Mouse (Mus musculus) ES-Bruce4 (cell line): ENCODE measurements around the gene 1700014D04Rik. TPM values are rescaled to one million over a fixed set of nuclear protein-coding genes. Genes with fewer than 3 reads are reported as not detected.
"Not testable (repeated sequence)": the region's sequence is repeated elsewhere in the genome, so short reads cannot be mapped to it uniquely, and the experiment has no call there.

ENCODE experiments used
- H3K27ac ChIP-seq: 2 replicates; pipeline ENCODE4 v1.5.1; 2012; ENCODE audit warnings: low read length, inconsistent platforms; ENCODE audit not compliant: insufficient read depth
- H3K27me3 ChIP-seq: 2 replicates; pipeline ENCODE4 v1.6.1; 2012; ENCODE audit warnings: mild to moderate bottlenecking, low read length, inconsistent platforms; ENCODE audit not compliant: control insufficient read depth, poor library complexity, insufficient read depth, severe bottlenecking
- H3K36me3 ChIP-seq: 2 replicates; pipeline ENCODE4 v1.6.1; 2012; ENCODE audit warnings: inconsistent platforms, mild to moderate bottlenecking, low read length, moderate library complexity; ENCODE audit not compliant: control insufficient read depth, poor library complexity, insufficient read depth, severe bottlenecking
- H3K4me1 ChIP-seq: one replicate; pipeline ENCODE4 v1.8.1; 2011; ENCODE audit warnings: low read length; ENCODE audit not compliant: control insufficient read depth, insufficient read depth
- H3K4me3 ChIP-seq: 2 replicates; pipeline ENCODE4 v1.5.1; 2011; ENCODE audit warnings: low read depth, mild to moderate bottlenecking, low read length
- H3K9ac ChIP-seq: 2 replicates; pipeline ENCODE4 v1.6.1; 2012; ENCODE audit warnings: low read depth, mild to moderate bottlenecking, inconsistent platforms; ENCODE audit not compliant: poor library complexity, severe bottlenecking
- H3K9me3 ChIP-seq: replicated peaks from 2 replicates; pipeline ENCODE4 v1.6.1; 2012; ENCODE audit warnings: mild to moderate bottlenecking, low read length, inconsistent platforms; ENCODE audit not compliant: control insufficient read depth, poor library complexity, insufficient read depth, severe bottlenecking
- CTCF ChIP-seq: IDR thresholded peaks from one replicate; pipeline ENCODE4 v1.8.1; 2011; ENCODE audit warnings: low read depth, low read length
- EP300 ChIP-seq: IDR thresholded peaks from 2 replicates; pipeline ENCODE4 v1.6.1; 2011; ENCODE audit warnings: low read depth, low read length; ENCODE audit not compliant: insufficient read depth
- POLR2A ChIP-seq: IDR thresholded peaks from one replicate; pipeline ENCODE4 v1.8.1; 2011; ENCODE audit warnings: low read length; ENCODE audit not compliant: insufficient read depth
- polyA plus RNA-seq: library from polyadenylated mRNA; stranded (reverse); fragments of >200 nt; gene quantifications from 2 replicates; pipeline ENCODE4 v1.2.4, GENCODE M21; 2011; ENCODE audit warnings: low read depth; ENCODE audit not compliant: missing spikeins, insufficient read depth, insufficient read length

Gene 1700014D04Rik
- polyA plus RNA-seq, 1 experiment, result 0.61 TPM

DNA sequence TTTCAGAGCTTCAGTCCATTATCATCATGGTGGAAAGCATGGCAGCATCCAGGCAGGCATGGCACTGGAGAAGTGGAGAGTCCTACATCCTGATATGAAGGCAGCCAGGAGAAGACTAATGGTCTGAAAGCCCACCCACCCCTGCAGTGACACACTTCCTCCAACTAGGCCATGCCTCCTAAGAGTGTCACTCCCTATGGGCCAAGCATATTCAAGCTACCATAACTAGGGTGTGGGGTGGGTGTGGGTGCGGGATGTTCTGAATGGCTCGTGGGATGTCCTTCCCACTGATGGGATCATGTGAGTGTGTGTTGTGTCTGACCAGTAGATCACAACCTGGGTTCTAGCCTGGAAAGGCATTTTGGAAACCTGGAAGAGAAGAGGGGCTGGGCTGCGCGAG is 12.6 kb downstream of the 1700014D04Rik start:
- Histone ChIP-seq H3K27ac (no peak overlapping the region), H3K36me3 (no peaks in the 10 kb centered on the region), H3K27me3 (no peaks in the 10 kb centered on the region), H3K9me3 (no peaks in the 10 kb centered on the region), H3K9ac (no peak overlapping the region), H3K4me3 (no peak overlapping the region), H3K4me1 (peaks cover 4% of the 10 kb centered on the region)
- no peak for TF ChIP-seq CTCF
- no peak for TF ChIP-seq EP300
- TF ChIP-seq POLR2A, result no peak

DNA sequence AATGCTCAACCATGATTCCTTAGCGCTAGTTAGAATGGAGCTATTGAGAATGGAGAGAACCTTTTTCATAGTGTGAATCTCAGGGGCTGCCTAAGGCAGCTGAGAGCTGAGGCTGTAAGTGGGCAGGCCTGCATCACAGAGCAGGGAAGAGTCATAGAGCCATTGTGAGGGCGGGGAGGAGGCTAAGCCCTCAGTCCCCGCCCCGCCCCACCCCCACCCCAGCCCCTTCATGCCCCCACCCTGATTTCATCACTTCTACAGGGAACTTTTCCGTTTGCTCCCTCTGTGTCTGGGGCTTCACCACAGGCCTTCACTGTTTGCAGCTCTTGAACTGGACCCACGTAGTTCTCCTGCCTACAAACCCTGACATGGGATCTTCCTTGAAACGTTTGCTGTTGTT is 14.9 kb downstream of the 1700014D04Rik start, which contains the start of gene Spata31d1d:
TSS of gene Spata31d1d (minus strand) at position 101 of the 400 bp plus-strand sequence.
- Histone ChIP-seq H3K27me3 (no peaks in the 10 kb centered on the region), H3K4me1 (peaks cover 4% of the 10 kb centered on the region), H3K9me3 (no peaks in the 10 kb centered on the region), H3K4me3 (no peak within 1 kb of the TSS), H3K27ac (0 out of 2 replicates have a peak within 1 kb of the TSS, but pooled peaks have one; percentile 12), H3K9ac (no peak within 1 kb of the TSS), H3K36me3 (no peaks in the 10 kb centered on the region)
- TF ChIP-seq POLR2A (no peak), EP300 (no peak)

DNA sequence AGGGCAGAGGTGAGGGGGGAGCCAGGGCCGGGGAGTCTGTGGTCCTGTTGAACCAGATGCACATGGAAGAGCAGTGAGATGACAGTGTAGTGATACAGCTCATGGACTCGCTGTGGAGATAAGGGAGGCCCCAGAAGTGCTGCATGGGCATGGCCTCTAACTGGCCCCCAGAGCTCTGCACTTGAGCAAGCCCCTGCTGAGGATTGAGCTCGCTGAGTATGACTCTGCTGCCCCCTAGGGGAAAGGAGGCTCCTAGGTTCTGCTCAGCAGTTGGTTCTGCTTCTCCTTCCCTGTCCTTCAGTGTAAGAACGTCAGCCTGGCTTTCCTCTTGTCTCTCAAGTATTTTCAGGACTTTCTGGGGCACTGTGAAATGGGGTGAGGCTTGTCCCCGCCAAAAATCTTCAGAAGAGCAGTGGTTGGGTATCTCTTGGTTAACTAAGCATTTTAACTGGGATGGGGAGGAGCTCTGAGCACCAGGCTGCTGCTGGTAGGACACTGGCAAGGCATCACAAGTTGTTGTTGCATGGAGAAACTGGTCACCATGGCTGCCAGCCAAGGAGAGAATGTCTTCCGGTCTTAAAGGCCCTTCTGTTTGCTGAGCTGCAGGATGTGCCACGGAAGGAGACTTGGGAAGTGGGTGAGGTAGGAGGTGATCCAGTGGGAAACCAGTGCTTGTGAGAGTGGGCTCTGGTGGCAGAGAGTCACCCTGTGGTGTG is 18.0 kb downstream of the 1700014D04Rik start:
- Histone ChIP-seq H3K4me1 (peaks cover 3% of the 10 kb centered on the region), H3K4me3 (no peak overlapping the region), H3K27me3 (no peaks in the 10 kb centered on the region), H3K9me3 (no peaks in the 10 kb centered on the region), H3K36me3 (no peaks in the 10 kb centered on the region), H3K9ac (no peak overlapping the region), H3K27ac (no peak overlapping the region)
- no peak for TF ChIP-seq POLR2A
- TF ChIP-seq EP300, result no peak
- TF ChIP-seq CTCF, result peak; percentile 92

DNA sequence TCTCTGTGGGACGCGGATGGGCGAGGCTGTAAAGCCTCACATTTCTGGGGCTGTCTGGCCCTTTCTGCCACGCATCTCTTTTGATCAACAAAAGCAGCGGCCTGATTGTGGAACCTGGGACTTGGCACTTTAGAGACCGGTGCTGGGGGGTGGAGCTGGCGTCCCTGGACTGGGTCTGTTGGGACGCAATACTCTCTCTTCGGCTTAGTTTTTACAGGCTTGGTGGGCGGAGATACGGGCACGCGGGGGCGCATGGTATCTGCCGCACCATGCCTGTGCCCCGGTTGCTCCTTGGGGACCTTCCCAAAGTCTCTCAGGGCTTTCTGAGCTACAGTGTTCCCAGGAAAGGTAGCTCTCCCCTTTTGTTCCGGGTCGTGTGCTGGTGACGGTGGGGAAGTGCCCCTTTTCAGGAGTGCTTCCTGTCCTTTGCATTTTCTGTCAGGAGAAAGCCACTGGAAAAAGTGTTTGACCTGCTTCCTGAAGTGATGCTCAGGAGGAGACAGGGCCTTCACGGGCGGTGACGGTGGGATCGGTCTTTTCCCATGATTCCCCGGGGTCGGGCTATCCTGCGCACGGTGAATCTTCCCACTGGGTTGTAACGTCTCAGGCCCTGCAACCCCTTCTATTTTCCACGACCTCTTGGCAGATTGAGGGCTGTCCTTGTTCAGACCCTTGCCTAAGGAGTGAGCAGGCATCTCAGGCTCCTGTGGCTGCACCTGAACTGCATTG is 20.2 kb downstream of the 1700014D04Rik start:
- Histone ChIP-seq H3K9ac (peak overlapping the region; percentile 16), H3K4me1 (peaks cover 3% of the 10 kb centered on the region), H3K9me3 (no peaks in the 10 kb centered on the region), H3K4me3 (peak overlapping the region; percentile 44), H3K27ac (no peak overlapping the region), H3K27me3 (no peaks in the 10 kb centered on the region), H3K36me3 (no peaks in the 10 kb centered on the region)
- TF ChIP-seq EP300 (0 out of 2 replicates have a peak, but pooled peaks have one; percentile 5), POLR2A (no peak), CTCF (no peak)

DNA sequence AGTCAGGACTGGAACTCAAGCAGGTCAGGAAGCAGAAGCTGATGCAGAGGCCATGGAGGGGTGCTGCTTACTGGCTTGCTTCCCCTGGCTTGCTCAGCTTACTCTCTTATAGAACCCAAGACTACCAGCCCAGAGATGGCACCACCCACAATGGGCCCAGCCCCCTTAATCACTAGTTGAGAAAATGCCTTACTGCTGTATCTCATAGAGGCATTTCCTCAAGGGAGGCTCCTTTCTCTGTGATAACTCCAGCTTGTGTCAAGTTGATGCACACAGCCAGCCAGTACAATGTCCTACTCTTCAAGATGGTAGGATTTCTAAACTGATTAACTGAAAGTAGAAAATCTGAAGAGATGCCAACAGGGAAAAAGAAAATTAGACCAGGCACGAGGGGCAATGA is 24.5 kb downstream of the 1700014D04Rik start:
- H3K27me3 ChIP-seq, H3K4me1 ChIP-seq, H3K4me3 ChIP-seq, H3K36me3 ChIP-seq, H3K9ac ChIP-seq, H3K9me3 ChIP-seq, H3K27ac ChIP-seq: not testable (repeated sequence)

DNA sequence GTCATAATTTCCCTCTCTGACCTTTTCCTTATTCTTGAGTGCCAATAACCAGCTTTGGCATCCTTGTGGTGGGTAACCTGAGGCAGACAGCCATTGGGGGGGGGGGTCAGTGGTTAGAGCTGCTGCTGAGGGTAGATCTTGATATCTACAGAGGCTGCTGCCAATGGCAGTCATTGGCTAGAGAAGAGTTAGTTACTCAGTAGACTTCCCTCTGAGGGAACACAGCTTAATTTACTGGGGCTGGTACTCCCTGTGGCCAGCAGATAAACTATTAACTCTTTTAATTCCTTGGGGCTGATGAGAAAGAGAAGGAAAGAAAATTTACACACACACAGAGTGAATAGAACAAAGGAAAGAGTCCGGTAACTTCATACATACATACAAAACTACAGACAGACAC is 27.1 kb downstream of the 1700014D04Rik start:
- H3K4me3 ChIP-seq, result no peak overlapping the region
- H3K27ac ChIP-seq, result no peak overlapping the region
- H3K9me3 ChIP-seq, result no peaks in the 10 kb centered on the region
- no peaks in the 10 kb centered on the region for H3K36me3 ChIP-seq
- peaks cover 1% of the 10 kb centered on the region for H3K4me1 ChIP-seq
- no peaks in the 10 kb centered on the region for H3K27me3 ChIP-seq
- no peak for TF ChIP-seq POLR2A
- TF ChIP-seq EP300, result no peak
- no peak for TF ChIP-seq CTCF
- H3K9ac ChIP-seq, result no peak overlapping the region

DNA sequence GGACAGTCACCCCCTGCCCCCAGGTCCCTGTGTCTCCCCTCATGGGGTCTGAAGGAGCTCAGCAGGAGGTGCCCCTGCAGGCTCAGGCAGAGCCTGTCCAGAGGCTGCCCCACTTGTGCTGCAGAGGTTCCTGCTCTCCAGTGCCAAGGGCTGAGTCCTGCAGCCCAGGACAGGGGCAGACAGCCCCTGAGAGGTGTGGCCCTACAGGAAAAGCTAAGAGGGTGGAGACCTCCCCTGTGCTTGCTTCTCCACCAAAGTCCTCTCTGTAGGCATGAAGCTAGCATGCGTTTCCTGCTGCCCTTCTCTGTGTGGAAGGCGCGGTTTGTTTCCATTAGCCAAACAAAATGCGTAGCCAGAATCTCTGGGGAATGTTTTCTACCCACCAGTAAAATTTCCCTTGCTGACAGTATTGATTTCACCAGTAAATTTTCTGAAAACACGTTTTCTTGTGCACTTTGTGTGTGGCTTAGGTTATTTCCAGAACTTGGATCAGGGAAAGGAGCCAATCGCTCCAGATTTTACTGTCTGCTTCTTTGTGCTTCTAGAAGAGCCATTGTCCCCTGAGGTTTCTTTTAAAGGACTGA is 27.6 kb downstream of the 1700014D04Rik start:
- H3K9me3 ChIP-seq, H3K36me3 ChIP-seq, H3K4me3 ChIP-seq, H3K4me1 ChIP-seq, H3K27me3 ChIP-seq, H3K9ac ChIP-seq, H3K27ac ChIP-seq: not testable (repeated sequence)
